Mouse (Mus musculus): ENCODE data around the gene Rapgefl1.

Rapgefl1 gene

DNA sequence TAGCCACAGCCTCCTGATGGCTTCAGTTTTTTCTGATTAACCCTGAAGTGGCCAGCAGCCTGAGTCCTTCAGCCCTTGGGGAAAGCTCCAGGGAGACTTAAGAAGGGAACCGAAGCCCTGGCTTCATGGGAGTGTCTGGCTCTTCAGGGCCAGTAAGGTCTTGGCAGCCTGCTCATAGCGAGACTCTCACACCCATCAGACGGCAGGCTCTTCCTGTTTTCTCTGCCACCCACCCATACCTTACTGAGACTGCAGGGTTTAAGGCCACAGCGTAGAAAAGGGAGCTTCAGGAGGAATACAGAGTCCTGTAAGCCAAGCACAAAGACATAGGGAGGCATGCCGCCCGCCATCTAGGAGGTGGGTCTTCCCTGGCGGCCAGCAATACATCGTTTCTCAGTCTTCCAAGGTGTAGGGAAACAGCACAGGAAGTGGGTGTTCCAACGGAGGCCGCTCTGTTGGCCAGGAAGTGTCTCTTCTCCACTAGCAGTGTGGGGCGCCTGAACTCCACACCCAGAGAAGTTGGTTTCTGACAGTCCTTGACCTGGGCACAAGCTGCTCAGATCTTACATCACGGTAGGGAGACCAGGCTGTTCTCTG lies 64.0 kb downstream of the Rapgefl1 start:
- peak; percentile 20 for DNase-seq (ENCODE audit: low read depth, low spot score)
- peaks cover 18% of the 10 kb centered on the region for H3K36me3 ChIP-seq (ENCODE audit: control insufficient read depth, insufficient read depth, low read length, poor library complexity, severe bottlenecking)
- H3K27me3 ChIP-seq (ENCODE audit: control insufficient read depth, insufficient read depth, low read length, poor library complexity, severe bottlenecking), result no peaks in the 10 kb centered on the region

DNA sequence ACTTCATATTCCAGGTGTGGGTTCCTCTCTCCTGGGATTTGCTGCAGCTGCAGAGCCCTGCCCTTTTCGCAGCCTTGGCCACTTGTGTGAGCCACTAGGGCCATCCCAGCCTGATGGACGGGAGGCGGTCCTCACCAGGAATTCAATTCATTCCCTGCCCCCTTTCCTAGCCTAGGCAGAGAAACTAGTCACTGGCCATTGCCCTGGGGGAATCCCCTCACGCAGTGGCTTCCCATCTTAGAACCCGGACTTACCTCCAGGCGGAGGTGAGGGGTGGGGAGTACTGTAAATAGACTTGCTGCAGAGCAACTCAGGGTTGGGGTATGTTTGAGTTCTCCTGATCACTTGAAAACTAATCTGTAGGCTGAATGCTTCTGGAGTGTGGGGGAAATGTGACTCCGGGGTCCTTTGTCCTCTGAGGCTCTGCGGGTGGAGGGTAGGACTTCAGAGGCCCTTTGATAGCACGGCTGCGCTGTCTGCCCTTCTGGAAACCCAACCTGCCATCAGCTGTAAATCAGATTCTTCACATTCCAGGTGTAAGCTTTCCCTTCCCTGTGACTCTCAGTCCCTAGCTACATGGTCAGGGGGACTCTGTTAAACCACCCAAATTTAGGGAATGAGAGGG lies 66.1 kb downstream of the Rapgefl1 start:
- Histone ChIP-seq H3K27me3 (ENCODE audit: control insufficient read depth, insufficient read depth, low read length, poor library complexity, severe bottlenecking) (no peaks in the 10 kb centered on the region), H3K36me3 (ENCODE audit: control insufficient read depth, insufficient read depth, low read length, poor library complexity, severe bottlenecking) (peaks cover 12% of the 10 kb centered on the region)
- no peak for DNase-seq (ENCODE audit: low read depth, low spot score)

Data from splenic B cell, adult 2 months (primary cell).